Comparison of ENCODE assay signal across 17 mouse cellular contexts in the genomic region with DNA sequence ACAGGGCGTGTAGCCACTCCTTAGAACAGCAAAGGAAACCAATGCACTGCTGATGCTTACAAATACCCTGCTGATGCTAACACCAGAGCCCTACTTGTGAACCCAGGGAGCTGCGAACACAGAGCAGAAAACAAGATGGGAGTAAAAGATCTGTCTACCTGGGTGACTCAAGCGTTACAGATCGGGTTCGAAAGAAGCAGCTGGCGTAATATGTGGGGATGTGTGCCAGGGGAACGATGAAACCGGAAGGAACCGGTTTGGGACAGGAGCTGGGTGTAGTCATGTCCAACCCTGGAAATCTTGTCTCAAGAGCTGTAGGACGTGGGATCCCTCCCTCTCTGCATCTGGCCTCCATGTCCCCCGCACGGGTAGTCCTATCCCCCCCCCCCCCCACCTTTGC.
DNase-seq lines count a peak whose midpoint lies in the region; ATAC-seq and TF ChIP-seq lines count a peak whose summit lies in the region.
"Had no signal": no experiment of that assay in that cellular context is flagged by ENCODE, and none has a peak within 500 bp of the region (broad histone marks: within the 10 kb centered on the region; RNA-seq: fewer than 3 reads in every experiment).

No protein-coding gene starts in this region.

- no peak overlapping the region for H3K27ac ChIP-seq in forebrain, embryonic 11.5 days (ENCODE audit: low read depth, low read length)
- no peak overlapping the region for H3K27ac ChIP-seq in forebrain, embryonic 15.5 days (replicated peaks)
- 0 out of 2 replicates have a peak overlapping the region, but pooled peaks have one; percentile 31 for H3K27ac ChIP-seq in midbrain, embryonic 13.5 days
- H3K27ac ChIP-seq in midbrain, embryonic 16.5 days (ENCODE audit: low read length), result no peak overlapping the region
- H3K27ac ChIP-seq in midbrain, postnatal 0 days (ENCODE audit: low read depth, low read length), result no peak overlapping the region
- no peak overlapping the region for H3K27ac ChIP-seq in intestine, embryonic 16.5 days (ENCODE audit: low read length)
- H3K27ac ChIP-seq: embryonic facial prominence, embryonic 12.5 days; kidney, embryonic 15.5 days; left cerebral cortex, adult 2 months; limb, embryonic 13.5 days; liver, embryonic 15.5 days had no signal

- H3K9me3 ChIP-seq in forebrain, embryonic 11.5 days (ENCODE audit: control insufficient read depth, low read length), result no peaks in the 10 kb centered on the region
- H3K9me3 ChIP-seq in forebrain, embryonic 15.5 days, result no peaks in the 10 kb centered on the region
- no peaks in the 10 kb centered on the region for H3K9me3 ChIP-seq in midbrain, embryonic 13.5 days
- H3K9me3 ChIP-seq in midbrain, embryonic 16.5 days (replicated peaks; ENCODE audit: control insufficient read depth, low read length, poor library complexity, severe bottlenecking), result no peaks in the 10 kb centered on the region
- no peaks in the 10 kb centered on the region for H3K9me3 ChIP-seq in midbrain, postnatal 0 days (ENCODE audit: low read length)
- no peaks in the 10 kb centered on the region for H3K9me3 ChIP-seq in intestine, embryonic 16.5 days (ENCODE audit: control insufficient read depth, low read length)
- H3K9me3 ChIP-seq: embryonic facial prominence, embryonic 12.5 days; kidney, embryonic 15.5 days; limb, embryonic 13.5 days had no signal

- 91% methylated on average over 10 of the region's 12 CpGs for WGBS in forebrain, embryonic 11.5 days
- 88% methylated on average over 10 of the region's 12 CpGs for WGBS in forebrain, embryonic 15.5 days
- WGBS in midbrain, embryonic 13.5 days, result 95% methylated on average over 10 of the region's 12 CpGs
- 88% methylated on average over 12 of the region's 12 CpGs for WGBS in midbrain, embryonic 16.5 days
- WGBS in midbrain, postnatal 0 days, result 92% methylated on average over 10 of the region's 12 CpGs
- WGBS in intestine, embryonic 16.5 days, result 86% methylated on average over 12 of the region's 12 CpGs

- no peaks in the 10 kb centered on the region for H3K4me1 ChIP-seq in forebrain, embryonic 11.5 days (replicated peaks; ENCODE audit: control insufficient read depth, insufficient read depth, low read length)
- H3K4me1 ChIP-seq in forebrain, embryonic 15.5 days, result no peaks in the 10 kb centered on the region
- 0 out of 2 replicates have a peak, but pooled peaks cover 3% of the 10 kb centered on the region for H3K4me1 ChIP-seq in midbrain, embryonic 13.5 days (replicated peaks)
- no peaks in the 10 kb centered on the region for H3K4me1 ChIP-seq in midbrain, embryonic 16.5 days (ENCODE audit: control insufficient read depth, insufficient read depth, low read length)
- H3K4me1 ChIP-seq in midbrain, postnatal 0 days (ENCODE audit: insufficient read depth, low read length), result no peaks in the 10 kb centered on the region
- H3K4me1 ChIP-seq in intestine, embryonic 16.5 days (ENCODE audit: control insufficient read depth, insufficient read depth, low read length), result no peaks in the 10 kb centered on the region
- H3K4me1 ChIP-seq: embryonic facial prominence, embryonic 12.5 days; kidney, embryonic 15.5 days; limb, embryonic 13.5 days; liver, embryonic 15.5 days; megakaryocyte, embryonic 14.5 days had no signal

- 0 out of 2 replicates have a peak, but pooled peaks have one; percentile 16 for ATAC-seq in forebrain, embryonic 11.5 days (replicated peaks; ENCODE audit: low FRiP score)
- ATAC-seq in forebrain, embryonic 15.5 days (replicated peaks), result no peak
- ATAC-seq in midbrain, embryonic 13.5 days, result peak; percentile 65
- no peak for ATAC-seq in midbrain, embryonic 16.5 days
- peak; percentile 31; the same call in 1 of the 2 replicates for ATAC-seq in midbrain, postnatal 0 days (ENCODE audit: low FRiP score)
- no peak for ATAC-seq in intestine, embryonic 16.5 days
- ATAC-seq: inflammation-experienced regulatory T-cells, adult 6 months had no signal

- H3K4me3 ChIP-seq in forebrain, embryonic 11.5 days (ENCODE audit: low read depth, low read length), result no peak overlapping the region
- no peak overlapping the region for H3K4me3 ChIP-seq in forebrain, embryonic 15.5 days
- no peak overlapping the region for H3K4me3 ChIP-seq in midbrain, embryonic 13.5 days (replicated peaks)
- H3K4me3 ChIP-seq in midbrain, embryonic 16.5 days (ENCODE audit: low read depth, low read length), result no peak overlapping the region
- no peak overlapping the region for H3K4me3 ChIP-seq in midbrain, postnatal 0 days (ENCODE audit: low read depth, low read length)
- H3K4me3 ChIP-seq in intestine, embryonic 16.5 days (ENCODE audit: low read length), result no peak overlapping the region
- H3K4me3 ChIP-seq: embryonic facial prominence, embryonic 12.5 days; kidney, embryonic 15.5 days; left cerebral cortex, adult 2 months; limb, embryonic 13.5 days; liver, embryonic 15.5 days; megakaryocyte, embryonic 14.5 days had no signal

- no peaks in the 10 kb centered on the region for H3K27me3 ChIP-seq in forebrain, embryonic 11.5 days (ENCODE audit: control insufficient read depth, insufficient read depth, low read length)
- no peaks in the 10 kb centered on the region for H3K27me3 ChIP-seq in forebrain, embryonic 15.5 days
- no peaks in the 10 kb centered on the region for H3K27me3 ChIP-seq in midbrain, embryonic 13.5 days
- no peaks in the 10 kb centered on the region for H3K27me3 ChIP-seq in midbrain, embryonic 16.5 days (ENCODE audit: control insufficient read depth, insufficient read depth, low read depth, low read length)
- H3K27me3 ChIP-seq in midbrain, postnatal 0 days (ENCODE audit: insufficient read depth, low read length), result no peaks in the 10 kb centered on the region
- no peaks in the 10 kb centered on the region for H3K27me3 ChIP-seq in intestine, embryonic 16.5 days (replicated peaks; ENCODE audit: control insufficient read depth, insufficient read depth, low read length)
- H3K27me3 ChIP-seq: embryonic facial prominence, embryonic 12.5 days; kidney, embryonic 15.5 days; limb, embryonic 13.5 days; liver, embryonic 15.5 days; megakaryocyte, embryonic 14.5 days had no signal

- H3K9ac ChIP-seq in forebrain, embryonic 11.5 days (ENCODE audit: low read length), result no peak overlapping the region
- no peak overlapping the region for H3K9ac ChIP-seq in forebrain, embryonic 15.5 days (replicated peaks)
- no peak overlapping the region for H3K9ac ChIP-seq in midbrain, embryonic 13.5 days (replicated peaks)
- no peak overlapping the region for H3K9ac ChIP-seq in midbrain, embryonic 16.5 days (ENCODE audit: low read depth, low read length)
- no peak overlapping the region for H3K9ac ChIP-seq in midbrain, postnatal 0 days (replicated peaks; ENCODE audit: low read length, poor library complexity, severe bottlenecking)
- no peak overlapping the region for H3K9ac ChIP-seq in intestine, embryonic 16.5 days (ENCODE audit: low read depth, low read length)
- H3K9ac ChIP-seq: embryonic facial prominence, embryonic 12.5 days; kidney, embryonic 15.5 days; limb, embryonic 13.5 days; liver, embryonic 15.5 days had no signal

- no peak for TF ChIP-seq CTCF in midbrain, postnatal 0 days (IDR thresholded peaks at IDR 0.05)

- no peak overlapping the region for H3K4me2 ChIP-seq in forebrain, embryonic 11.5 days (ENCODE audit: low read depth, low read length, severe bottlenecking)
- no peak overlapping the region for H3K4me2 ChIP-seq in forebrain, embryonic 15.5 days (replicated peaks)
- no peak overlapping the region for H3K4me2 ChIP-seq in midbrain, embryonic 13.5 days (replicated peaks)
- no peak overlapping the region for H3K4me2 ChIP-seq in midbrain, embryonic 16.5 days (ENCODE audit: low read length)
- H3K4me2 ChIP-seq in midbrain, postnatal 0 days (ENCODE audit: low read depth, low read length, poor library complexity, severe bottlenecking), result no peak overlapping the region
- no peak overlapping the region for H3K4me2 ChIP-seq in intestine, embryonic 16.5 days (ENCODE audit: low read depth, low read length)
- H3K4me2 ChIP-seq: embryonic facial prominence, embryonic 12.5 days; kidney, embryonic 15.5 days; limb, embryonic 13.5 days; liver, embryonic 15.5 days had no signal

- DNase-seq in forebrain, embryonic 11.5 days (ENCODE audit: low spot score), result no peak
- DNase-seq in cerebellum, adult 8-10 months, result peak; percentile 48
- no peak for DNase-seq in midbrain, postnatal 0 days (ENCODE audit: low spot score)
- DNase-seq in embryo, embryonic 10.5 days (ENCODE audit: low spot score), result no peak
- DNase-seq: heart, postnatal 14 days; lung, postnatal 10 days had no signal

- no peaks in the 10 kb centered on the region for H3K36me3 ChIP-seq in forebrain, embryonic 11.5 days (ENCODE audit: control insufficient read depth, insufficient read depth, low read length)
- H3K36me3 ChIP-seq in forebrain, embryonic 15.5 days, result no peaks in the 10 kb centered on the region
- no peaks in the 10 kb centered on the region for H3K36me3 ChIP-seq in midbrain, embryonic 13.5 days
- no peaks in the 10 kb centered on the region for H3K36me3 ChIP-seq in midbrain, embryonic 16.5 days (ENCODE audit: control insufficient read depth, insufficient read depth, low read length)
- no peaks in the 10 kb centered on the region for H3K36me3 ChIP-seq in midbrain, postnatal 0 days (ENCODE audit: insufficient read depth, low read length)
- H3K36me3 ChIP-seq in intestine, embryonic 16.5 days (ENCODE audit: control insufficient read depth, insufficient read depth, low read length), result no peaks in the 10 kb centered on the region
- H3K36me3 ChIP-seq: embryonic facial prominence, embryonic 12.5 days; kidney, embryonic 15.5 days; limb, embryonic 13.5 days; liver, embryonic 15.5 days had no signal

Comparison
In these comparisons a context has a peak if more than half of its experiments do, and no peak if none do; other contexts are left out.
1. ATAC-seq: peak in forebrain, embryonic 11.5 days (single experiment), midbrain, embryonic 13.5 days (single experiment) and midbrain, postnatal 0 days (single experiment); none in forebrain, embryonic 15.5 days (single experiment), midbrain, embryonic 16.5 days (single experiment) and intestine, embryonic 16.5 days (single experiment).